Mouse (Mus musculus) embryonic stem cell, embryonic (primary cell): Measurements from ENCODE around the gene Cdcp2.

ENCODE experiments used
- CTCF ChIA-PET, 4 experiments: fragments of 300-600 bp in 2 of 4; fragments of 350-600 bp in 2 of 4; sonication (Branson Sonifier 250); formaldehyde crosslinking; loops; one replicate each; lab custom pipeline; 2022; ENCODE audit warnings: inconsistent platforms in 2 of 4; lab: Charles Lee
- POLR2A ChIA-PET, 4 experiments: fragments of 300-600 bp in 2 of 4; fragments of 350-600 bp in 2 of 4; sonication (Branson Sonifier 250); formaldehyde crosslinking; loops; one replicate each; lab custom pipeline; 2022; ENCODE audit warnings: antibody characterized with exemption in 4 of 4, inconsistent platforms in 1 of 4; lab: Charles Lee

Gene Cdcp2

DNA sequence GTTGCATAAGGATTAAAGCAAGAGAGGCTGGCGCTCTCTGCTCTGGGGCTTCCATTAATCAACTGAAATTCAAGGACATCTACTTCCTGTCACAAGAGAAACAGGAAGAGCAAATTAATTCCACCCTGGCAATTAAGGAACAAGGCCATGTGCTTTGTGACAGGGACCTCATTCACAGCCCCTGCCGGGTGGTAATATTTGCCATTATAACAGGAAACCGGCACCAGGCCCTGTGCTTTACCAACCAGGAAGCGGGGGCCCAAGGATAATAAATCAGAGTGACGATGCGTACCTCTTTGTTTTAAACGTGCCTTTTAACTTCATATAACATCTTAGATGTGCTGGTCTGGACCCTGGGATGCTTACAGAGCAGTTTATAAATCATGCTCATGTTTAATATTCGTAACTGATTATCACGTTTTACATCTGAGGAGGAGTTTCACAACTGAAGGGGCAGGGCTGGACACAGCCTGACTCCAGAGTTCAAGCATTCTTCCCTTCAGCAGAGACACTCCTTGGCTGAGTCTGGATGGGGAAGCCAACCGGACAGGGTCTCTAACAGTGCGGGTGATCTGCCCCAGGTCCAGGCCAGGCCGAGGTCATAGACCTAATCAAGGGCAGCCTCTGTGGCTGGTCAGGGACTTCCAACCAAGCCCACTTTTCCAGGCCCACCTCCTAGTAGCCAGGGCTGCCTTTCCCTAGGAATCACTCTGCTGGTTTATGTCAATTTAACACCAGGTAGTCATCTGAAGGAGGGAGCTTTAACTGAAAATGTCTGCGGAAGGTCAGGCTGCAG lies 43.3 kb downstream of the Cdcp2 start:
- ChIA-PET POLR2A (interaction anchor here in 2 of 4 experiments (0.9 to 1.4 kb wide), 4 partner anchors 12 to 300 kb away, joined by 3 to 4 read pairs (median 3); no protein-coding TSS in a partner anchor), CTCF (interaction anchor here in 1 of 4 experiments (0.5 to 1.7 kb wide), 3 partner anchors 11 to 468 kb away, joined by 3 to 5 read pairs (median 3); no protein-coding TSS in a partner anchor)

DNA sequence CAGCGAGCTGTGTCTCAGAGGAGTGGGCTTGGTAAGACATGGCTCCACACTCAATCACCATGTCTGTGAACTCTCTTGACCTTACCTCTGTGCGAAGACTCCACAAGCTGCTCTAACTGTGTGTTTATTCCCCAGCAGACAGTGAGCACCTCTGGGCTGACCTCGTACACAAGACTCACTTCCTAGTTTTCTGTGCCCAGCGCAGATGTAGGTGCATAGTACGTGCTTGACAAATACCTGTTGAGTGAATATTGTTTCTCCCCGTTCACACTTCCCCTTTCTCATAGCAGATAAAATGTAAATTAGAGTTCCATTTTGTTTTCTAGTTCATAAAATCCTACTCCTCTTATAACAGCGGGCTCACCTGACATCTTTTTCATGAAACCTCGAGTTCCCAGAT lies 46.8 kb downstream of the Cdcp2 start:
- CTCF ChIA-PET = interaction anchor here in 1 of 4 experiments (0.6 kb wide), 1 partner anchor 640 kb away, joined by 4 read pairs; no protein-coding TSS in a partner anchor
- POLR2A ChIA-PET = interaction anchor here in 1 of 4 experiments (0.7 to 1.6 kb wide), 3 partner anchors 18 to 330 kb away, joined by 3 to 5 read pairs (median 3); partner anchors contain the start of gene Tmem59

DNA sequence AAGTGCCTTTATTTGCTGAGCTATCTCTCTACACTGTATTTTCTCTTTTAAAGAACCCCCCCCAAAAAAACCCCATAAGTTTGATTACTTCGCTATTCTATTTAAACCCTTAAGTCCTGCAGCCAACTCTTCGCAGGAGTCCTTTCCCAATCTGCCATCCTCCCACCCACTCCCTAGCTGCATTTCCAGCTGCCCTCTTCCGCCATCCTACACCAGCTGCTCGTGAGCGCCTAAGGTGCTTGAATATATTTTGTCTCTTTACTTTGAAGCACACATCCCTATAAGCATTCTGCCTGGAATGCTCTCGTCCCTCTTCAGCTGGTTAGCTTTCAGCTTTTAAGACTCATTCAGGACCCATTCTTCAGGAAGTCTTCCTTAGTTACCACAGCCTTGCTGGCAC lies 54.3 kb downstream of the Cdcp2 start:
- CTCF ChIA-PET = interaction anchor here in 1 of 4 experiments (1.2 kb wide), 1 partner anchor 13 kb away, joined by 3 read pairs; no protein-coding TSS in a partner anchor
- POLR2A ChIA-PET = interaction anchor here in 2 of 4 experiments (0.7 to 1.6 kb wide), 2 partner anchors 12 to 428 kb away, joined by 4 to 7 read pairs; no protein-coding TSS in a partner anchor

DNA sequence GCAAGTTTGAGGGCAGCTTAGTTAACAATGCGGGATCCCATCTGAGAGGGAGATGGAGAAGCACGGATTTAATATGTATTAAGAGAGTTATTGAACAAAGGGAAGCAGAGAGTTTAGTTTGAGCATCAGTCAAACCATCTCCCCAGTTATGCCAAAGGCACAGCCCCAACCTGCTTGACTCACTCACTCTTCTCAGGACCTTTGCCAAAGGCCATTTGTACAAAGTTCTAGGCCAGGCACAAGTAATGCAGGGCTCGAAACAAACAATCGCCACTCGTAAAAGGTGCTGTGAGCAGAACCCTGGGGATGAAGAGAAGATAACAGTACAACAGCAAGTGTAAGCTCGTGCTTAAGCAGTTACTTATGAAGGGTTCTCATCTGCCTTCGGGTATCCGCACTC lies 55.9 kb downstream of the Cdcp2 start:
- ChIA-PET POLR2A (interaction anchor here in 2 of 4 experiments (0.6 to 1.3 kb wide), 3 partner anchors 105 to 240 kb away, joined by 3 to 4 read pairs (median 3); no protein-coding TSS in a partner anchor), CTCF (interaction anchor here in 1 of 4 experiments (0.6 kb wide), 1 partner anchor 22 kb away, joined by 4 read pairs; no protein-coding TSS in a partner anchor)

DNA sequence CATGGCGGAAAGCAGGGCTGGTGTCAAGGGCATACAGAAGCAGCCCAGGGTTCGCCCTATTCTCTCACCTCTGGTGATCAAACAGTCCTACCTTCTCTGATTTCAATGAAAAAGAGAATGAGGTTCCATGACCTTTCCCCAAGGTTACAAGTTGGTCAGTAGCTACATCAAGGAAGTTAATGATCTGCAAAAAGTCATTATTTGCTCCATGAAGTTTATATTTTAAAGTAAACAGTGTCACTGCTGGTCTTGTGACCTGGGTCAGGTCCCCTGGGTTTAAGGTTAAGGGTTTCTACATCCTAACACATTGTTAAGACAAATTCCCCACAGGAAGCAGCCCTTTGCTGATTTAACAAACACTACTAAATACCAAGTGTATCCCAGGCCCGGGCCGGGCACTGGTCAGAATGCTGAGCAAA lies 60.3 kb downstream of the Cdcp2 start:
- ChIA-PET CTCF (no interaction called here), POLR2A (interaction anchor here in 2 of 4 experiments (1.4 to 1.5 kb wide), 2 partner anchors 22 to 124 kb away, joined by 3 read pairs; partner anchors contain the start of genes Tceanc2 (in 1 of the 2) and Tmem59 (in 1 of the 2))

DNA sequence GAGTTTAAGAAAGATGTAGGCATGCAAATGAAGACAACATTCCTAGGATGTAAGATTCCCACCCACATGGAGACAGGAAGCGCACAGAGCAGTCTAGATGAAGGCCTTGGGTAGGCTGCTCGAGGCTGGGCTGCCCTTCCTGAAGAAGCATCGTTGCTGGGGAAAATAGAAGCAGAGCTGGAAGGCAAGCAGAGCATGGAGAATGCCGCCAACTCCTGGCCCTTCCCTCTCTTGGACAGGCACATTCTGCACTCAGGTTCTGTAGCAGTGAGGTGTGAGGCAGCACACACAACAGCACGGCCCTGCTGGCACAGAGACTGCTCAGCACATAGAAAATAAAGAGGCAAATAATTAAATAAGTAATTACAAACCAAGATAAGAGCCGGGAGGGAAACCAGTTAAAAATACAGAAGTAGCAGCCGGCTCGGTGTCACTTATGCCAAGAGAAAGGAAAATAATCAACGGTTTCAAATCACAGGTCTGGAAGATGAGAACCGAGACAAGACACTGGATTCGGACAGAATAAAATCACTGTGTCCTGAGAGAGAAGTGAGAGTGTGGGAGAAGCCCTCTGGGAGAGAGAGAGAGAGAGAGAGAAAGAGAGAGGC lies 62.6 kb downstream of the Cdcp2 start:
- CTCF ChIA-PET = no interaction called here

DNA sequence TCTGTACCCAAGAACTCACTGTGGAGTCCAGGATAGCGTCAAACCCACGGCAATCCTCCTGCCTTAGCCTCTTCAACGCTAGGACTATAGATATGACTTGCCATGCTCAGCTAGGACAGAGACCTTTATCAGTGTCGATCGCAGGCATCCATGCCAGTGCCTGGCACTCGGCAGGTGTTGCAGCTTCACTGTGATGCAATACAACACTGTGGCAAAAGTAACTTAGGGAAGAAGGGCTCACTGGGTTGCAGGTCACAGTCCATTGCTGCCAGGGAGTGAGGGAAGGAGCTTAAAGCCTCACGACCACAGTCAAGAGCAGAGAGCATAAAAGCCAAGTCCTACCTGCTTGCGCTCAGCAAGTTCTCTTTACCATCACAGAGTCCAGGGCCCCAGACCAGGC lies 63.5 kb downstream of the Cdcp2 start:
- POLR2A ChIA-PET = interaction anchor here in 2 of 4 experiments (1.3 to 4.9 kb wide), 7 partner anchors 9 to 355 kb away, joined by 3 to 27 read pairs (median 4); partner anchors contain the start of genes Tmem59 (in 2 of the 2), Acot11 (in 1 of the 2), Hspb11 (in 1 of the 2) and Lrrc42 (in 1 of the 2)

More for the DNA sequence above, 62.6 kb downstream of the Cdcp2 start:
- POLR2A ChIA-PET = interaction anchor here in 2 of 4 experiments (0.6 to 4.9 kb wide), 3 partner anchors 14 to 19 kb away, joined by 3 to 27 read pairs (median 4); partner anchors contain the start of genes Tmem59 (in 2 of the 2) and Tceanc2 (in 1 of the 2)

More for the DNA sequence above, 63.5 kb downstream of the Cdcp2 start:
- CTCF ChIA-PET = interaction anchor here (0.5 to 1.5 kb wide), 6 partner anchors 115 to 488 kb away, joined by 3 to 4 read pairs (median 3); no protein-coding TSS in a partner anchor
